In the genomic region with DNA sequence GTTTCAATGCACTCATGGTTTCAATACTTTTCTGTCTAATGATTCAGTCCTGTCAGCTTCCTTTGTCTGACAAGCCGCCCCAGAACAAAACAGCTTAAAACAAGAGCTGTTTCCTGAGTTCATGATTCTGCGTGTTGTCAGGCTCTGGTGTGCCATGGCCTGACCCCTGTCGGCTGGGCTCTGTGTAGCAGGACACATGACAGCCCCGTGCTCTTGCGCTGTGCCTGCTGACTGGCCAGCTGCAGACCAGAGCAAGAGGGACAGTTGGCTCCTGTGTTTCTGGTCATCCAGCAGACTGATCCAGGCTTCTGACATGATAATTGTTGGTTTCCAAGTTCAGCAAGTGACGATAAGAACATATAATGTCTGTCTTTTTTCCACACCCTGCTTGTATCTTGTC, we compare ENCODE assay signal across 9 mouse cellular contexts. TPM values are rescaled to one million over a fixed set of nuclear protein-coding genes. Genes with fewer than 3 reads are reported as not detected.
DNase-seq lines count a peak whose midpoint lies in the region; ATAC-seq and TF ChIP-seq lines count a peak whose summit lies in the region.
"Had no signal": no experiment of that assay in that cellular context is flagged by ENCODE, and none has a peak within 500 bp of the region (broad histone marks: within the 10 kb centered on the region; RNA-seq: fewer than 3 reads in every experiment).

No protein-coding gene starts in this region.

- H3K9ac ChIP-seq in embryonic facial prominence, embryonic 11.5 days (replicated peaks; ENCODE audit: low read length): no peak overlapping the region
- no peak overlapping the region for H3K9ac ChIP-seq in intestine, embryonic 16.5 days (ENCODE audit: low read depth, low read length)
- H3K9ac ChIP-seq: liver, embryonic 13.5 days had no signal

- no peak for ATAC-seq in embryonic facial prominence, embryonic 11.5 days (replicated peaks; ENCODE audit: insufficient number of reproducible peaks, low FRiP score, low TSS enrichment, low read depth)
- peak; percentile 74 for ATAC-seq in intestine, embryonic 16.5 days

- no peak overlapping the region for H3K4me2 ChIP-seq in embryonic facial prominence, embryonic 11.5 days (ENCODE audit: low read depth, low read length)
- no peak overlapping the region for H3K4me2 ChIP-seq in intestine, embryonic 16.5 days (ENCODE audit: low read depth, low read length)
- H3K4me2 ChIP-seq: liver, embryonic 13.5 days had no signal

- no peaks in the 10 kb centered on the region for H3K27me3 ChIP-seq in embryonic facial prominence, embryonic 11.5 days (ENCODE audit: control insufficient read depth, insufficient read depth, low read length)
- H3K27me3 ChIP-seq in intestine, embryonic 16.5 days (replicated peaks; ENCODE audit: control insufficient read depth, insufficient read depth, low read length): no peaks in the 10 kb centered on the region
- no peaks in the 10 kb centered on the region for H3K27me3 ChIP-seq in thymus, adult 2 months (ENCODE audit: control insufficient read depth, insufficient read depth, low read length)

- 43% methylated on average over 6 of the region's 6 CpGs for WGBS in embryonic facial prominence, embryonic 11.5 days
- 28% methylated on average over 6 of the region's 6 CpGs for WGBS in intestine, embryonic 16.5 days
- 30% methylated on average over 6 of the region's 6 CpGs for WGBS in thymus, adult 2 months

- no peak for TF ChIP-seq CTCF in thymus, adult 2 months (IDR thresholded peaks at IDR 0.05; ENCODE audit: borderline replicate concordance, control insufficient read depth, extremely low read depth, insufficient read depth, low read length, poor library complexity)

- DNase-seq in layer of hippocampus, postnatal 10 days (ENCODE audit: low spot score in 2 of 2): peak; percentile 32 to 38
- no peak for DNase-seq in layer of hippocampus, postnatal 36 days
- peak; percentile 80 for DNase-seq in MN1 (ENCODE audit: low spot score)
- peak; percentile 54 for DNase-seq in embryonic facial prominence, embryonic 11.5 days (ENCODE audit: low spot score)
- DNase-seq in lung, postnatal 36 days: peak; percentile 71
- DNase-seq in thymus, adult 2 months: peak; percentile 37
- no peak for DNase-seq in frontal cortex, postnatal 14 days (ENCODE audit: low spot score in 2 of 2)
- DNase-seq: liver, embryonic 13.5 days had no signal

- no peaks in the 10 kb centered on the region for H3K9me3 ChIP-seq in embryonic facial prominence, embryonic 11.5 days (replicated peaks; ENCODE audit: control insufficient read depth, low read length)
- H3K9me3 ChIP-seq in intestine, embryonic 16.5 days (ENCODE audit: control insufficient read depth, low read length): no peaks in the 10 kb centered on the region
- H3K9me3 ChIP-seq: liver, embryonic 13.5 days had no signal

- no peaks in the 10 kb centered on the region for H3K36me3 ChIP-seq in embryonic facial prominence, embryonic 11.5 days (replicated peaks; ENCODE audit: control insufficient read depth, insufficient read depth, low read depth, low read length)
- no peaks in the 10 kb centered on the region for H3K36me3 ChIP-seq in intestine, embryonic 16.5 days (ENCODE audit: control insufficient read depth, insufficient read depth, low read length)
- no peaks in the 10 kb centered on the region for H3K36me3 ChIP-seq in thymus, adult 2 months (ENCODE audit: control insufficient read depth, insufficient read depth, low read length)
- H3K36me3 ChIP-seq: liver, embryonic 13.5 days had no signal

- no peak overlapping the region for H3K4me3 ChIP-seq in embryonic facial prominence, embryonic 11.5 days (ENCODE audit: low read depth, low read length)
- no peak overlapping the region for H3K4me3 ChIP-seq in intestine, embryonic 16.5 days (ENCODE audit: low read length)
- H3K4me3 ChIP-seq in thymus, adult 2 months (ENCODE audit: control insufficient read depth, insufficient read depth, low read length): no peak overlapping the region
- H3K4me3 ChIP-seq: liver, embryonic 13.5 days had no signal

- no peaks in the 10 kb centered on the region; the same call in none of the 2 replicates for H3K4me1 ChIP-seq in embryonic facial prominence, embryonic 11.5 days (ENCODE audit: control insufficient read depth, insufficient read depth, low read length)
- H3K4me1 ChIP-seq in intestine, embryonic 16.5 days (ENCODE audit: control insufficient read depth, insufficient read depth, low read length): peaks cover 17% of the 10 kb centered on the region
- peaks cover 4% of the 10 kb centered on the region for H3K4me1 ChIP-seq in thymus, adult 2 months (replicated peaks; ENCODE audit: control insufficient read depth, insufficient read depth, low read length)

- H3K27ac ChIP-seq in embryonic facial prominence, embryonic 11.5 days (replicated peaks; ENCODE audit: low read depth, low read length): 0 out of 2 replicates have a peak overlapping the region, but pooled peaks have one; percentile 30
- H3K27ac ChIP-seq in intestine, embryonic 16.5 days (ENCODE audit: low read length): peak overlapping the region; percentile 33; the same call in 1 of the 2 replicates
- H3K27ac ChIP-seq in thymus, adult 2 months (ENCODE audit: control insufficient read depth, insufficient read depth, low read length): no peak overlapping the region
- H3K27ac ChIP-seq: liver, embryonic 13.5 days had no signal

- TF ChIP-seq POLR2A in thymus, adult 2 months (IDR thresholded peaks at IDR 0.05; ENCODE audit: control insufficient read depth, extremely low read depth, insufficient read depth, low read length, poor library complexity): no peak

RNA-seq across cellular contexts. Expression of gene Tmem238l, which starts 26.4 kb away (rescaled TPM):
- not detected for total RNA-seq in layer of hippocampus, postnatal 10 days (2021)
- not detected for total RNA-seq in layer of hippocampus, postnatal 36 days (2021)
- polyA plus RNA-seq in embryonic facial prominence, embryonic 11.5 days (2014; fragmentation: Nextera tagmentation; extraction: Ambion mirVana): not detected in 2 replicates
- 2.2 and 2.8 TPM in 2 replicates for polyA plus RNA-seq in intestine, embryonic 16.5 days (2015; fragmentation: Nextera tagmentation; extraction: Ambion mirVana)
- polyA plus RNA-seq in thymus, adult 2 months (2012; rRNA removed): 0.26 and 0.63 TPM in 2 replicates
- polyA plus RNA-seq: liver, embryonic 13.5 days had no signal

RNA-seq across cellular contexts. Expression of gene Tmem220, which starts 42.2 kb away (rescaled TPM):
- 1 to 10 TPM in 1 of 2 experiments, under 1 TPM in 1; 0.27 to 1.1 TPM for total RNA-seq in layer of hippocampus, postnatal 10 days (2021)
- under 1 TPM; 0.42 to 0.56 TPM for total RNA-seq in layer of hippocampus, postnatal 36 days (2021)
- 0.82 and 0.98 TPM in 2 replicates for polyA plus RNA-seq in embryonic facial prominence, embryonic 11.5 days (2014; fragmentation: Nextera tagmentation; extraction: Ambion mirVana)
- 3.4 and 4.6 TPM in 2 replicates for polyA plus RNA-seq in intestine, embryonic 16.5 days (2015; fragmentation: Nextera tagmentation; extraction: Ambion mirVana)
- 0.45 and 0.54 TPM in 2 replicates for polyA plus RNA-seq in thymus, adult 2 months (2012; rRNA removed)

Comparison
In these comparisons a context has a peak if more than half of its experiments do, and no peak if none do; other contexts are left out.
1. DNase-seq: peak in layer of hippocampus, postnatal 10 days (2 of 2), MN1 (single experiment), embryonic facial prominence, embryonic 11.5 days (single experiment), lung, postnatal 36 days (single experiment) and thymus, adult 2 months (single experiment); none in layer of hippocampus, postnatal 36 days (0 of 2) and frontal cortex, postnatal 14 days (0 of 2).